Mouse (Mus musculus): ENCODE results near the gene Gpc2.

DNA sequence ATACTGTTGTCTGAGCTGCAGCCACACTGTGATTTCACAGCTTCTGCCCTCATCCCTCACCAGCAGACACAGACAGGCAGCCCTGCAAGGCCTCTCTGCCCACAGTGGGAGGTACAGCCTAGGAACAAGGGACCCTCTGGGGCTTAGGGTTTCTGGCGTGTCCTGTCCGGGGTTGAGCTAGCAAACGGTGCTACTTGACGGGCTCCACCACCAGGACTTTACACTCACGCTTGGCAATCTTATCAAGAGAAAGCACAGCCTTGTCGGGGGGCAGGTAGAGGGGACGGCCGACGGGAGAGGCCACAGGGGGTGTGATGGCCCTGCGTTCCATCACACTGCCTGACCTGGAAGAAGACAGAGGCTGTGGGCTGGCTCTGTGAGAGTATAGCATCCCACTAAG lies 19.8 kb downstream of the Gpc2 start:
- TF ChIP-seq TAL1 (IDR thresholded peaks at IDR 0.05; ENCODE audit: low read length) (no peak), GATA1 (IDR thresholded peaks at IDR 0.05; ENCODE audit: low read length) (no peak)

All from erythroblast, embryonic 14.5 days (primary cell).